Mouse (Mus musculus) spleen, adult 2 months (tissue): Measurements from ENCODE around the gene Rab3a. TPM values are rescaled to one million over a fixed set of nuclear protein-coding genes. Genes with fewer than 3 reads are reported as not detected.

Experiments used
- DNase-seq, 2 experiments: peaks; one replicate each; pipeline versions ENCODE4 v3.0.0 to v3.0.0-alpha.2; 2012 to 2021; ENCODE audit warnings: low spot score in 2 of 2, low read depth in 1 of 2
- H3K27ac ChIP-seq: fragments of 200-500 bp; 2 replicates; pipeline ENCODE4 v1.5.1; 2012; ENCODE audit warnings: low read length, inconsistent platforms; ENCODE audit not compliant: insufficient read depth
- H3K27me3 ChIP-seq: fragments of 200-500 bp; 2 replicates; pipeline ENCODE4 v1.6.1; 2012; ENCODE audit warnings: mild to moderate bottlenecking, moderate library complexity, low read length, inconsistent platforms; ENCODE audit not compliant: control insufficient read depth, insufficient read depth
- H3K36me3 ChIP-seq: fragments of 200-500 bp; 2 replicates; pipeline ENCODE4 v1.6.1; 2012; ENCODE audit warnings: mild to moderate bottlenecking, low read length, inconsistent platforms; ENCODE audit not compliant: control insufficient read depth, insufficient read depth
- H3K4me1 ChIP-seq: fragments of 200-500 bp; 2 replicates; pipeline ENCODE4 v1.6.1; 2011; ENCODE audit warnings: inconsistent platforms; ENCODE audit not compliant: control insufficient read depth, insufficient read depth, insufficient read length
- H3K4me3 ChIP-seq: fragments of 200-500 bp; 2 replicates; pipeline ENCODE4 v1.5.1; 2011; ENCODE audit warnings: mild to moderate bottlenecking, inconsistent platforms; ENCODE audit not compliant: insufficient read depth, insufficient read length; ENCODE audit errors: extremely low read depth
- CTCF ChIP-seq: fragments of 200-500 bp; IDR thresholded peaks from 2 replicates; pipeline ENCODE4 v1.5.1; 2011; ENCODE audit warnings: mild to moderate bottlenecking, inconsistent platforms; ENCODE audit not compliant: insufficient read depth, insufficient read length, insufficient replicate concordance; ENCODE audit errors: extremely low read depth
- POLR2A ChIP-seq: fragments of 200-500 bp; IDR thresholded peaks from 2 replicates; pipeline ENCODE4 v1.6.1; 2011; ENCODE audit warnings: low read depth, low read length, inconsistent platforms
- WGBS: fragments of 180-500 bp; shearing (Covaris S2); methylation state at CpG from one replicate; pipeline ENCODE4 v1.1.7; 2018; 5-methylcytosine and 5-hydroxymethylcytosine counted together
- polyA plus RNA-seq: library from polyadenylated mRNA; depleted of rRNA; stranded (reverse); fragments of >200 nt; gene quantifications from 2 replicates; pipeline ENCODE4 v1.2.3, GENCODE M21; 2012

Rab3a gene
- polyA plus RNA-seq, 1 experiment: 12.1 TPM

DNA sequence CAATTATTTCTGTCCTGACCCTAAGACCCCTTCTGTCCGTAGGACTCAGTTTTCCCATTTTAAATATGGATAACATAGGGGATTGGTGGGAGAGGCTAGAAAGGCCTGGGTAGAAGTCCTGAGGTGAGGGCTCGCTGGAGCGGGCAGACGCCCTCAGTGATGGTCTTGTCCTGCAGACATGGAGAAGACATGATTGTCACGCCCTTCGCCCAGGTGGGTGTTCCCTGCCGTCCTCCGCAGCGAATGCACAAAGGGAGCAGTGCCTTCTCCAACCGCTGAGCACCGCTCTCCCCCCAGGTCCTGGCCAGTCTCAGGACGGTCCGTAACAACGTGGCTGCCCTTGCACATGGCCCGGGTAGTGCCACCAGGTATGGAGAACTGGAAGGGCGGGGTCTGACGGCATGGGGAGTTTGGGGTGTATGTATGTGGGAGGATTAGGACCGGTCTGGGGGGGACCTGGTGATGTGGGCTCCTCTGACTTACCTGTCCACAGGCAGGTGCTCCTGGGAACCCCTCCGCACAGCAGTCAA is 8.7 kb upstream of the Rab3a start:
- peaks cover 11% of the 10 kb centered on the region; the same call in 1 of the 2 replicates for H3K4me1 ChIP-seq
- WGBS: 74% methylated on average over 19 of the region's 19 CpGs
- no peak for TF ChIP-seq CTCF
- no peak for TF ChIP-seq POLR2A
- peak in 1 of 2 experiments; percentile 2 for DNase-seq
- H3K4me3 ChIP-seq: no peak overlapping the region
- no peaks in the 10 kb centered on the region for H3K36me3 ChIP-seq
- peaks cover 4% of the 10 kb centered on the region for H3K27me3 ChIP-seq
- no peak overlapping the region for H3K27ac ChIP-seq

DNA sequence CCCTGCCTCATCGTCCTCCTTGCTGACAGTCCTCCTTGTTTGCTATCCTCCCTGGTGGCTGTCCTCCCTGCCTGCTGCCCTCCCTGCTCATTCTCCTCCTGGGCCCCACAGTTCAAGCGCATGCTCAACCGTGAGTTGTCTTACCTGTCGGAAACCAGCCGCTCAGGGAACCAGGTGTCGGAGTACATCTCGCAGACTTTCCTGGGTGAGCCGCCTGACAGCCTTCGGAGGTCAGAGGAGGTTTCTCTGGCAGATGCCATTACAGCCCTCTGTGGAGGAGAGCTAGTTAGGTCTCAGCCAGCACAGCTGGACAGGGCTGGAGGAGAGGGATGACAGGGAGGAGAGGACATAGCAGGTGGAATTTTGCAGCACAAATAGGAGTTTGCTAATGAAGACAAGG is 7.8 kb upstream of the Rab3a start:
- peaks cover 11% of the 10 kb centered on the region; the same call in 1 of the 2 replicates for H3K4me1 ChIP-seq

DNA sequence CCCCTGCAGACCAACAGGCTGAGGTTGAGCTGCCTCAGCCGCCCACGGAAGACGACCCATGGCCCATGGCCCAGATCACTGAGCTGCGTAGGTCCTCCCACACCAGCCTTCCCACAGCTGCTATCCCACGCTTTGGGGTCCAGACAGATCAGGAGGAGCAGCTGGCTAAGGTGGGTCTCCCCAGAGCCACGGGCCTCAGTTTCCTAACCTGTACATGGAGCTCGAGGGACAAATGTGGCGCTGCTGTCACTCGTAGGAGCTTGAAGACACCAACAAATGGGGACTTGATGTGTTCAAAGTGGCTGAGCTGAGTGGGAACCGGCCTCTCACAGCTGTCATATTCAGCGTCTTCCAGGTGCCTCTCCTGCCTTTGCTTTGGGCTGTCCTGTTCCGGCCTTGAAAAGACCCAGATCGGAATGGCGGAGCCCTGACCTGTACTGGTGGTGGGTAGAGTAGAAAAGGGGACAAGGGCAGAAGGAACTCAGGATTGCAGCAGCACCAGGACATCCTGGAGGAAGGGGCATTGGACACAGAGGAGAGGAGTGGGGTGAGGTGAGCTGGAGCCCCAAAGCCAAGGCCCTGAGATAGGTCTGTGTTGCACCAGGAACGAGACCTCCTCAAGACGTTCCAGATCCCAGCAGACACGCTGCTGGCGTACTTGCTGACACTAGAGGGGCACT is 7.1 kb upstream of the Rab3a start:
- DNase-seq: peak in 1 of 2 experiments; percentile 2
- WGBS: 88% methylated on average over 18 of the region's 18 CpGs
- no peak overlapping the region for H3K27ac ChIP-seq
- H3K4me1 ChIP-seq: peaks cover 11% of the 10 kb centered on the region; the same call in 1 of the 2 replicates
- H3K36me3 ChIP-seq: no peaks in the 10 kb centered on the region
- H3K4me3 ChIP-seq: no peak overlapping the region
- H3K27me3 ChIP-seq: peaks cover 4% of the 10 kb centered on the region
- TF ChIP-seq POLR2A (no peak), CTCF (no peak)

More for the DNA sequence above, 7.8 kb upstream of the Rab3a start:
- H3K36me3 ChIP-seq: no peaks in the 10 kb centered on the region
- H3K27me3 ChIP-seq: peaks cover 4% of the 10 kb centered on the region
- 87% methylated on average over 9 of the region's 9 CpGs for WGBS
- peak in 1 of 2 experiments; percentile 2 for DNase-seq
- no peak overlapping the region for H3K4me3 ChIP-seq
- no peak overlapping the region for H3K27ac ChIP-seq
- TF ChIP-seq CTCF (no peak), POLR2A (no peak)

DNA sequence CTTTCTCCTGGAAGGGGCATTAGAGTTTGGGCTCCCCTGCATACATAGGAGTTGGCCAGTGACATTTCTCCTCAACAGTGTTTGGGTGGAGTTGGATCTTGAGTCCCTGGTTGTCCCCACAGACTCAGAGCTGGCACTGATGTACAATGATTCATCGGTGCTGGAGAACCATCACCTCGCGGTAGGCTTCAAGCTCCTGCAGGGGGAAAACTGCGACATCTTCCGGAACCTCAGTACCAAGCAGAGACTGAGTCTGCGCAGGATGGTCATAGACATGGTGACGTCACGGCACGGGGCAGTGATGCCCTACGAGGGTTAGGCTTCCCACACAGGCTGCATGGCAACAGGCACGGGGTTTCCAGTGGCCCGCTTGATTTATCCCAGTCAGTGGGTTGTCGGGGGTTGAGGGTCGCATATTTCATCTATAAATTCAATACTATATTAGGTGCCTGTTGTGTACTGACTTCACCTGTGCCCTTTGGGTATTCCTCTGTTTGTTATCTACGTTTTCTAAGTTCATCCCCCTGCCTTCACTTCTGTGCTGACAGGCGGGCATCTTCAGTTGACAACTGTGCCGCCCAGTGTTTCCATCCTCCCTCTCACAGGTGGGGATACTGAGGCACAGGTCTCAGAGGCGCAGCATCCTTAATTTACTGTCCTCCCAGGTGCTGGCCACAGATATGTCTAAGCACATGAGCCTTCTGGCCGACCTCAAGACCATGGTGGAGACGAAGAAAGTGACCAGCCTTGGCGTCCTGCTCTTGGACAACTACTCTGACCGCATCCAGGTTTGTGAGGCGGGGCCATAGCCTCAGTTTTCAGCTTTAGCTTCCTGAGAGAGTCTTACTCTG is 6.0 kb upstream of the Rab3a start:
- H3K27me3 ChIP-seq: peaks cover 2% of the 10 kb centered on the region; the same call in 1 of the 2 replicates
- TF ChIP-seq POLR2A (no peak), CTCF (no peak)
- H3K36me3 ChIP-seq: no peaks in the 10 kb centered on the region
- DNase-seq: peak in 1 of 2 experiments; percentile 2
- no peak overlapping the region for H3K4me3 ChIP-seq
- peaks cover 15% of the 10 kb centered on the region; the same call in 1 of the 2 replicates for H3K4me1 ChIP-seq
- H3K27ac ChIP-seq: no peak overlapping the region
- WGBS: 89% methylated on average over 23 of the region's 23 CpGs

DNA sequence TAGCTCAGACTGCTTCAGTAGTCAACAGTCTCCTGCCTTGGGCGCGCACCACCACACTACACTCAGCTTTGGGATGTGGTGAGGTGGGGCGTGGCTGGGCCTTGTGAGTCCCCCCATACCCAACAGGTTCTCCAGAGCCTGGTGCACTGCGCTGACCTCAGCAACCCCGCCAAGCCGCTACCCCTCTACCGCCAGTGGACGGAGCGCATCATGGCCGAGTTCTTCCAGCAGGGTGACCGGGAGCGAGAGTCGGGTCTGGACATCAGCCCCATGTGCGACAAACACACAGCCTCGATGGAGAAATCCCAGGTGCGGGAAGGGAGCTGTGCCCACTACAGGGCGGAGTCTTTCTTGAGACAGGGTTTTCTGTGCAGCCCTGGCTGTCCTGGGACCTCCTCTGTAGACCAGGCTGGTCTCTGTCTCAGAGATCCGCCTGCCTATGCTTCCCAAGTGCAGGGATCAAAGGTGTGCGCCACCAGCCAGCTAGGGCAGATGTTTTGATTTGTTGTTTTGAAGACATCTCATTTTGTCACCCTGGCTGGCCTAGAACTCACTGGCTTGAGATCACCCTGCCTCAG is 5.3 kb upstream of the Rab3a start:
- Histone ChIP-seq H3K36me3 (no peaks in the 10 kb centered on the region), H3K27ac (no peak overlapping the region), H3K4me3 (no peak overlapping the region), H3K4me1 (peaks cover 12% of the 10 kb centered on the region; the same call in 1 of the 2 replicates), H3K27me3 (peaks cover under 1% of the 10 kb centered on the region; the same call in 1 of the 2 replicates)
- peak in 1 of 2 experiments; percentile 3 for DNase-seq
- no peak for TF ChIP-seq CTCF
- TF ChIP-seq POLR2A: no peak
- 85% methylated on average over 19 of the region's 19 CpGs for WGBS

GRCm38 (mm10) chr8:70750128-70750680 is 4.3 kb upstream of the Rab3a start:
- peak in 1 of 2 experiments; percentile 3 for DNase-seq
- H3K4me3 ChIP-seq: no peak overlapping the region
- no peaks in the 10 kb centered on the region for H3K36me3 ChIP-seq
- H3K27ac ChIP-seq: no peak overlapping the region
- H3K27me3 ChIP-seq: no peaks in the 10 kb centered on the region
- TF ChIP-seq POLR2A: no peak
- 56% methylated on average over 13 of the region's 13 CpGs for WGBS
- peaks cover 13% of the 10 kb centered on the region for H3K4me1 ChIP-seq
